Mouse (Mus musculus) thymus, adult 2 months (tissue): ENCODE measurements around the gene Nupr1. TPM values are rescaled to one million over a fixed set of nuclear protein-coding genes. Genes with fewer than 3 reads are reported as not detected.

Experiments
- DNase-seq: peaks from one replicate; pipeline ENCODE4 v3.0.0; 2021
- H3K27ac ChIP-seq: fragments of 200-500 bp; 2 replicates; pipeline ENCODE4 v1.5.1; 2012; ENCODE audit warnings: low read length, control low read depth; ENCODE audit not compliant: control insufficient read depth, insufficient read depth
- H3K27me3 ChIP-seq: fragments of 200-500 bp; 2 replicates; pipeline ENCODE4 v1.6.1; 2012; ENCODE audit warnings: mild to moderate bottlenecking, low read length, moderate library complexity, mixed read lengths; ENCODE audit not compliant: control insufficient read depth, insufficient read depth
- H3K36me3 ChIP-seq: fragments of 200-500 bp; 2 replicates; pipeline ENCODE4 v1.6.1; 2012; ENCODE audit warnings: mild to moderate bottlenecking, low read length, moderate library complexity; ENCODE audit not compliant: control insufficient read depth, insufficient read depth
- H3K4me1 ChIP-seq: fragments of 200-500 bp; replicated peaks from 2 replicates; pipeline ENCODE4 v1.6.1; 2012; ENCODE audit warnings: low read length; ENCODE audit not compliant: control insufficient read depth, insufficient read depth
- H3K4me3 ChIP-seq: fragments of 200-500 bp; 2 replicates; pipeline ENCODE4 v1.5.1; 2012; ENCODE audit warnings: mild to moderate bottlenecking, low read length, control low read depth, moderate library complexity; ENCODE audit not compliant: control insufficient read depth, insufficient read depth
- CTCF ChIP-seq: fragments of 200-500 bp; IDR thresholded peaks from 2 replicates; pipeline ENCODE4 v1.5.1; 2012; ENCODE audit warnings: mild to moderate bottlenecking, control low read depth, low read length, moderate library complexity, borderline replicate concordance; ENCODE audit not compliant: control insufficient read depth, poor library complexity, insufficient read depth; ENCODE audit errors: extremely low read depth
- POLR2A ChIP-seq: fragments of 200-500 bp; IDR thresholded peaks from 2 replicates; pipeline ENCODE4 v1.6.1; 2012; ENCODE audit warnings: mild to moderate bottlenecking, low read length, control low read depth, moderate library complexity; ENCODE audit not compliant: control insufficient read depth, poor library complexity, insufficient read depth; ENCODE audit errors: extremely low read depth
- WGBS: fragments of 180-500 bp; shearing (Covaris S2); methylation state at CpG from one replicate; pipeline ENCODE4 v1.1.7; 2018; 5-methylcytosine and 5-hydroxymethylcytosine counted together
- polyA plus RNA-seq: library from polyadenylated mRNA; depleted of rRNA; stranded (reverse); fragments of >200 nt; gene quantifications from 2 replicates; pipeline ENCODE4 v1.2.3, GENCODE M21; 2012

Gene Nupr1
- polyA plus RNA-seq, 1 experiment: 7.1 TPM

GRCm38 (mm10) chr7:126672111-126672510 lies 41.5 kb upstream of the Nupr1 start:
- peaks cover 8% of the 10 kb centered on the region; the same call in 1 of the 2 replicates for H3K36me3 ChIP-seq
- TF ChIP-seq CTCF: no peak
- H3K4me3 ChIP-seq: no peak overlapping the region
- no peak overlapping the region for H3K27ac ChIP-seq
- 97% methylated on average over 9 of the region's 9 CpGs for WGBS
- 0 out of 2 replicates have a peak, but pooled peaks cover 2% of the 10 kb centered on the region for H3K4me1 ChIP-seq
- DNase-seq: no peak
- no peaks in the 10 kb centered on the region for H3K27me3 ChIP-seq

- DNase-seq: no peak
- 96% methylated on average over 3 of the region's 3 CpGs for WGBS
- Histone ChIP-seq H3K36me3 (peaks cover 12% of the 10 kb centered on the region), H3K27me3 (no peaks in the 10 kb centered on the region), H3K4me1 (0 out of 2 replicates have a peak, but pooled peaks cover 2% of the 10 kb centered on the region), H3K27ac (no peak overlapping the region), H3K4me3 (no peak overlapping the region)
- TF ChIP-seq CTCF (no peak), POLR2A (no peak)
Measured at GRCm38 (mm10) chr7:126670152-126670551, 39.5 kb upstream of the Nupr1 start.

- Histone ChIP-seq H3K36me3 (peaks cover 27% of the 10 kb centered on the region), H3K27ac (no peak overlapping the region), H3K4me3 (no peak overlapping the region), H3K27me3 (no peaks in the 10 kb centered on the region), H3K4me1 (0 out of 2 replicates have a peak, but pooled peaks cover 2% of the 10 kb centered on the region)
- TF ChIP-seq CTCF (no peak), POLR2A (no peak)
- DNase-seq: no peak
- 66% methylated on average over 5 of the region's 5 CpGs for WGBS
Measured at GRCm38 (mm10) chr7:126668452-126668851, 37.8 kb upstream of the Nupr1 start.

- TF ChIP-seq CTCF (no peak), POLR2A (no peak)
- DNase-seq: no peak
- no peak overlapping the region for H3K27ac ChIP-seq
- WGBS: 70% methylated on average over 9 of the region's 9 CpGs
- H3K4me3 ChIP-seq: no peak overlapping the region
- H3K36me3 ChIP-seq: peaks cover 25% of the 10 kb centered on the region
- no peaks in the 10 kb centered on the region for H3K27me3 ChIP-seq
- H3K4me1 ChIP-seq: 0 out of 2 replicates have a peak, but pooled peaks cover 2% of the 10 kb centered on the region
Measured at GRCm38 (mm10) chr7:126667495-126668090, 36.9 kb upstream of the Nupr1 start.

- no peak for DNase-seq
- H3K27me3 ChIP-seq: no peaks in the 10 kb centered on the region
- H3K4me1 ChIP-seq: 0 out of 2 replicates have a peak, but pooled peaks cover 2% of the 10 kb centered on the region
- WGBS: 98% methylated on average over 3 of the region's 3 CpGs
- H3K4me3 ChIP-seq: no peak overlapping the region
- H3K36me3 ChIP-seq: peaks cover 23% of the 10 kb centered on the region
- no peak for TF ChIP-seq CTCF
- TF ChIP-seq POLR2A: no peak
- no peak overlapping the region for H3K27ac ChIP-seq
Measured at GRCm38 (mm10) chr7:126665269-126665668, 34.6 kb upstream of the Nupr1 start.

- H3K36me3 ChIP-seq: peaks cover 23% of the 10 kb centered on the region
- TF ChIP-seq CTCF: no peak
- no peak for DNase-seq
- WGBS: 86% methylated on average over 8 of the region's 8 CpGs
- H3K4me1 ChIP-seq: 0 out of 2 replicates have a peak, but pooled peaks cover 2% of the 10 kb centered on the region
- H3K27ac ChIP-seq: peak overlapping the region; percentile 33; the same call in 1 of the 2 replicates
- no peak overlapping the region for H3K4me3 ChIP-seq
- H3K27me3 ChIP-seq: no peaks in the 10 kb centered on the region
Measured at GRCm38 (mm10) chr7:126663646-126664045, 33.0 kb upstream of the Nupr1 start.

- H3K4me1 ChIP-seq: peaks cover 5% of the 10 kb centered on the region
- no peaks in the 10 kb centered on the region for H3K27me3 ChIP-seq
- TF ChIP-seq CTCF: no peak
- TF ChIP-seq POLR2A: no peak
- H3K4me3 ChIP-seq: no peak overlapping the region
- DNase-seq: no peak
- H3K27ac ChIP-seq: no peak overlapping the region
- WGBS: 96% methylated on average over 3 of the region's 3 CpGs
- H3K36me3 ChIP-seq: peaks cover 16% of the 10 kb centered on the region
Measured at GRCm38 (mm10) chr7:126659771-126660170, 29.1 kb upstream of the Nupr1 start.
